Mouse (Mus musculus) olfactory bulb, adult 2 months (tissue): ENCODE results near the gene Galr2.

Experiments used
- CTCF ChIP-seq: fragments of 200-500 bp; IDR thresholded peaks from 2 replicates; pipeline ENCODE4 v1.5.1; 2012; ENCODE audit warnings: low read depth, mild to moderate bottlenecking, low read length, moderate library complexity; ENCODE audit not compliant: insufficient read depth
- POLR2A ChIP-seq: fragments of 200-500 bp; IDR thresholded peaks from 2 replicates; pipeline ENCODE4 v1.6.1; 2012; ENCODE audit warnings: mild to moderate bottlenecking, low read depth, low read length, moderate library complexity; ENCODE audit not compliant: insufficient read depth

GRCm38 (mm10) chr11:116259461-116259860 is 21.3 kb upstream of the Galr2 start:
- TF ChIP-seq CTCF (no peak), POLR2A (no peak)
